Mouse (Mus musculus) ES-E14 (cell line): ENCODE results near the gene Mogs. TPM values are rescaled to one million over a fixed set of nuclear protein-coding genes. Genes with fewer than 3 reads are reported as not detected.

ENCODE experiments used
- DNase-seq: peaks from one replicate; pipeline ENCODE4 v3.0.0-alpha.2; 2013; ENCODE audit warnings: low read depth, low spot score
- H3K27ac ChIP-seq: 2 replicates; pipeline ENCODE4 v1.5.1; 2012; ENCODE audit warnings: low read depth, mild to moderate bottlenecking, low read length, moderate library complexity, mixed read lengths; ENCODE audit not compliant: poor library complexity, insufficient read depth, severe bottlenecking
- H3K36me3 ChIP-seq: 2 replicates; pipeline ENCODE4 v1.6.1; 2012; ENCODE audit warnings: mild to moderate bottlenecking, low read length, moderate library complexity, mixed read lengths; ENCODE audit not compliant: control insufficient read depth, poor library complexity, insufficient read depth, severe bottlenecking
- H3K4me1 ChIP-seq, 2 experiments: fragments of 150-350 bp in 1 of 2; sonication (generic) in 1 of 2; 2 replicates each; pipeline ENCODE4 v1.6.1; 2012; ENCODE audit warnings: low read length in 2 of 2, mild to moderate bottlenecking in 1 of 2, mixed read lengths in 1 of 2; ENCODE audit not compliant: control insufficient read depth in 2 of 2, insufficient read depth in 2 of 2, poor library complexity in 1 of 2
- H3K4me3 ChIP-seq, 2 experiments: fragments of 150-350 bp in 1 of 2; sonication (generic) in 1 of 2; 2 replicates each; pipeline ENCODE4 v1.5.1; 2012; ENCODE audit warnings: low read length in 2 of 2, low read depth in 1 of 2, mild to moderate bottlenecking in 1 of 2, mixed read lengths in 1 of 2; ENCODE audit not compliant: insufficient read depth in 1 of 2, poor library complexity in 1 of 2, severe bottlenecking in 1 of 2
- H3K9ac ChIP-seq: 2 replicates; pipeline ENCODE4 v1.6.1; 2012; ENCODE audit warnings: low read depth, mild to moderate bottlenecking, low read length, mixed read lengths; ENCODE audit not compliant: poor library complexity, insufficient read depth, severe bottlenecking
- H3K9me3 ChIP-seq: fragments of 150-350 bp; sonication (generic); 2 replicates; pipeline ENCODE4 v1.6.1; 2012; ENCODE audit warnings: low read depth, mild to moderate bottlenecking, low read length; ENCODE audit not compliant: control insufficient read depth, insufficient read depth
- CHD2 ChIP-seq: IDR thresholded peaks from 2 replicates; pipeline ENCODE4 v1.6.1; 2014; ENCODE audit warnings: mild to moderate bottlenecking, low read depth, low read length, inconsistent platforms
- HCFC1 ChIP-seq: IDR thresholded peaks from 2 replicates; pipeline ENCODE4 v1.6.1; 2012; ENCODE audit warnings: low read length, inconsistent platforms, borderline replicate concordance; ENCODE audit not compliant: insufficient read depth
- MAFK ChIP-seq: IDR thresholded peaks from 2 replicates; pipeline ENCODE4 v1.6.1; 2014; ENCODE audit warnings: mild to moderate bottlenecking, low read depth, low read length, inconsistent platforms; ENCODE audit not compliant: insufficient read depth
- ZC3H11A ChIP-seq: IDR thresholded peaks from 2 replicates; pipeline ENCODE4 v1.6.1; 2012; ENCODE audit warnings: low read depth, mild to moderate bottlenecking, inconsistent platforms, low read length, borderline replicate concordance
- ZNF384 ChIP-seq: IDR thresholded peaks from 2 replicates; pipeline ENCODE4 v1.6.1; 2012; ENCODE audit warnings: low read depth, low read length, inconsistent platforms
- in situ Hi-C, 2 experiments: fragments of 600-800 bp; cut with MboI; formaldehyde crosslinking; loops; one replicate each; pipeline ENCODE4 v1.15.1; 2025; ENCODE audit warnings: low sequenced_read_pairs in 2 of 2, inconsistent platforms in 1 of 2; ENCODE audit not compliant: unreplicated experiment in 2 of 2
- total RNA-seq: library from RNA; depleted of rRNA; stranded (reverse); fragments of 300-350 nt; gene quantifications from 2 replicates; pipeline ENCODE4 v1.2.3, GENCODE M21; 2012; rRNA removed

The Mogs gene
- total RNA-seq, 1 experiment, result 42.3 TPM

GRCm38 (mm10) chr6:83165607-83166242, 50.4 kb downstream of the Mogs start, which contains the start of gene Dctn1:
Gene Dctn1, plus strand, starts transcription at chr6:83165920.
- Histone ChIP-seq H3K9me3 (no peaks in the 10 kb centered on the region), H3K4me1 (no peaks in the 10 kb centered on the region), H3K36me3 (no peaks in the 10 kb centered on the region), H3K27ac (peak within 1 kb of the TSS; percentile 63; the same call in 1 of the 2 replicates), H3K9ac (peak within 1 kb of the TSS; percentile 92), H3K4me3 (peak within 1 kb of the TSS; percentile 58 to 90)
- in situ Hi-C loops, result no loop called here
- TF ChIP-seq HCFC1 (peak; percentile 73; the same call in 1 of the 2 replicates), ZC3H11A (no peak)
- peak; percentile 89 for DNase-seq

GRCm38 (mm10) chr6:83166243-83166630, 50.9 kb downstream of the Mogs start:
- DNase-seq, result no peak
- Histone ChIP-seq H3K9me3 (no peaks in the 10 kb centered on the region), H3K36me3 (no peaks in the 10 kb centered on the region), H3K4me1 (no peaks in the 10 kb centered on the region), H3K27ac (no peak overlapping the region), H3K4me3 (peak overlapping the region; percentile 58 to 90), H3K9ac (peak overlapping the region; percentile 88)
- in situ Hi-C loops, result no loop called here
- TF ChIP-seq ZNF384, result no peak
- TF ChIP-seq HCFC1, result no peak
- TF ChIP-seq MAFK, result no peak
- no peak for TF ChIP-seq CHD2
- no peak for TF ChIP-seq ZC3H11A

Other genes with a start within 250 kb of the Mogs start
- 2.3 and 3.5 TPM in 2 replicates for gene Sema4f, start 175.7 kb upstream of the Mogs start, total RNA-seq
- 5.7 and 6.8 TPM in 2 replicates for gene M1ap, start 168.6 kb upstream of the Mogs start, total RNA-seq
- 8.5 and 14.9 TPM in 2 replicates for gene Dok1, start 82.0 kb upstream of the Mogs start, total RNA-seq
- 2.3 and 3.4 TPM in 2 replicates for gene Loxl3, start 81.3 kb upstream of the Mogs start, total RNA-seq
- gene Aup1, start 61.0 kb upstream of the Mogs start, total RNA-seq, result 152 and 242 TPM in 2 replicates
- 66.8 and 80.3 TPM in 2 replicates for gene Htra2, start 60.2 kb upstream of the Mogs start, total RNA-seq
- 3.7 and 5.6 TPM in 2 replicates for gene Dqx1, start 57.7 kb upstream of the Mogs start, total RNA-seq
- 0.58 TPM in 1 of 2 replicates, not detected in the other for gene Tlx2, start 45.2 kb upstream of the Mogs start, total RNA-seq
- gene Pcgf1, start 37.6 kb upstream of the Mogs start, total RNA-seq, result 12.7 and 14.7 TPM in 2 replicates
- 0.42 and 0.62 TPM in 2 replicates for gene Lbx2, start 29.1 kb upstream of the Mogs start, total RNA-seq
- gene Ccdc142, start 13.9 kb upstream of the Mogs start, total RNA-seq, result 4.6 and 4.7 TPM in 2 replicates
- 1.3 and 1.8 TPM in 2 replicates for gene Gm42688, start 13.9 kb upstream of the Mogs start, total RNA-seq
- gene Mrpl53, start 6.5 kb upstream of the Mogs start, total RNA-seq, result 50.5 and 53.9 TPM in 2 replicates
- gene Wbp1, start 6.1 kb downstream of the Mogs start, total RNA-seq, result 47.5 and 63.8 TPM in 2 replicates
- gene Ino80b, start 9.9 kb downstream of the Mogs start, total RNA-seq, result 19.2 and 21.2 TPM in 2 replicates
- gene Rtkn, start 20.0 kb downstream of the Mogs start, total RNA-seq, result 20.0 and 32.4 TPM in 2 replicates
- gene Wdr54, start 40.9 kb downstream of the Mogs start, total RNA-seq, result 3.7 and 4.3 TPM in 2 replicates
- 0.31 and 0.53 TPM in 2 replicates for gene 1700003E16Rik, start 40.9 kb downstream of the Mogs start, total RNA-seq
- 40.6 and 41.7 TPM in 2 replicates for gene Dctn1, start 50.4 kb downstream of the Mogs start, total RNA-seq
- gene Slc4a5, start 104.3 kb downstream of the Mogs start, total RNA-seq, result 100 and 104 TPM in 2 replicates
- gene Mthfd2, start 210.4 kb downstream of the Mogs start, total RNA-seq, result 73.0 and 80.4 TPM in 2 replicates
- gene Mob1a, start 210.5 kb downstream of the Mogs start, total RNA-seq, result 32.9 and 53.4 TPM in 2 replicates
- gene Bola3, start 233.7 kb downstream of the Mogs start, total RNA-seq, result 13.1 and 24.5 TPM in 2 replicates